Mouse (Mus musculus) right cerebral cortex, postnatal 25 days (tissue): ENCODE data around the gene Tas2r135.

ENCODE experiments used
- DNase-seq: peaks from one replicate; pipeline ENCODE4 v3.0.0; 2022

Gene Tas2r135

DNA sequence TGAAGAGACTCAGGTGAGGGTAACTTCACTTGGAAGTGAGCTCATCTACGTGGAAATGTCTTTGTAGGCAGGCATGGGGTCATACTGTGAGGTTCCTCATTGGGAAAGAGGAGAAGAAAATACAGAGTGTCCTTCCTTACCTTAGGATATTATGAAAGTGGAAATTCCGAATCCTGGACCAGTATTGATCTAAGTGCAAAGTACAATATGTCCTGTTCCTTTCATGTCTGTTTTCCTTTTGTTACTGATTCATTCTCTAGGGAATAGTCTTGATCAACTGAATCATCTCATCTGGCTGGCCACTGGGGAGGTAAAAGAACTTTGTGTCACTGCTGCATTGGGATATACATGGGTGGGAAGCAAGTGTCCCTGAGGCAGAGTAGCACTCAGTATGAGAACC lies 30.3 kb downstream of the Tas2r135 start:
- DNase-seq: no peak

DNA sequence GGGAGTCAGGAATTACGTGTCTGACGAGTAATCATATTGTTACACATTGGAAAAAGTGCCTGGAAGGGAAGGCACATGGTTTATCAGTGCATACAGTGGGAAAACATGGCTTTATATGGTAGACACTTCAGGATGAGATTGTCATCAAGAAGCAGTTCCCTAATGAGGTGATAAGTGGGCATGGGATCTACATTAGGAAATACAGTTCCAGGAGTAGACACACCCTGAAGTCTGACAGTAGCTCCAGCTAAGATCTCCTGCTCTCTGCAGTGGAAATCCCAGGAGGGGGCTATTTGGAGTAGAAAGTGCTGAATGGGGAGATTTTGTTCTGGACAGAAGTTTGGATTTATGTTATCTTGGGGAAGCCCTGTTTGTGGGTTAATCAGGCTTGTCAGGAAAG lies 36.2 kb downstream of the Tas2r135 start:
- DNase-seq: no peak

DNA sequence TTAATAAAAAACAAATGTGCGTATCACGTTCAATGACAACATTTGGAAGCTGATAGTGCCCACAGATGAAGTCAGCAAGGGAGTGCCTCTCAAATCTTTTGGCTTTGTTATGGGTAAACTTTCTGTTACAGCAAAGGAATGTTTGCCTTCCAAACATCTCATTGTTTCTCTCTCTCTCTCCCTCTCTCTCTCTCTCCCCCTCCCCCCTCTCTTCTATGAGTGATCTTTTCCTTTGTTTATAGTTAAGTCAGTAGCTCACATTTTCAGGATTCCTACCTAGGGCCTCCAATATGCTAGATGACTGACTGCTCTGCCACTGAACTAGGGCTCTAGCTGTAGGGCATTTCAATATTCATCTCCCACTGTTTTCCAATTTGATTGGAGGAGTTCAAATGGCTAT lies 39.3 kb downstream of the Tas2r135 start:
- DNase-seq: no peak

DNA sequence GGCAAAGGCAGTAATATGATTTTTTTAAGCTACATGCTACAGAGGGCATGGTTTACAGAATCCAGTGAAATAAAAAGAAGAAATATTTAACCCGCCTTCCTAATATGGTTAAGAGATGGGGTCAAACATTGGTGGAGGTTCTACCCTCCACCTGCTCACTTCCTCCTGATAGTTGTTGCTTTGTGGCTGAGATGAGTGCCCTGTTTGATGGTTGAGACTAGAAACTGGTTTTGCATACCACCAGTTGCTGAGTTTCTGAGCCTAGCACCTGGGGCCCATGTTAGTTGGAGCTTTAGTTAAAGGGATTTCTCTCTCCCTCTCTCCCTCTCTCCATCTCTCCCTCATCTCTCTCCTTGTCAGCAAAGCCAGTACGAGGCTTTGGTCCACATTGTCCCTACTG lies 42.1 kb downstream of the Tas2r135 start:
- DNase-seq: no peak
